Mouse (Mus musculus) kidney, postnatal 36 days (tissue): Measurements from ENCODE around the gene Hltf.

Experiments used
- DNase-seq, 2 experiments: peaks; one replicate each; pipeline ENCODE4 v3.0.0; 2021 to 2022; ENCODE audit warnings: mixed read lengths in 2 of 2

The Hltf gene

DNA sequence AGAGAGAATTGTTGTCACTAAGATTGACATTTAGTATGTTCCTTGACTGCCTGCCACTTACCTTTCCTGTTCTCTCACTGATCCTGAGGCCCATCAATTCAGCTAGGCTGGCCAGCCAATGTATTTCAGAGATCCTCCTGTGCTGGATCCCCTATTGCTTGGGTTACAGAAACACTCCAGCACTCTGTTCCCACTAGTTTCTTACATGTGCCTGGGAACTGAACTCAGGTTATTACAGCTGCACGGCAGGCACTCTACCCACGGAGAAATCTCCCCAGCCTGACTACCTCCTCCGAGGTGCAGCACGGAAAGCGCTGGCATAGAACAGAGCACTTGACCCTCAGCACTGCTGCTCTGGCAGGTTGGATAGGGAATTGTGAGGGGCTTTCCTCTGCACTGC, 90.0 kb downstream of the Hltf start:
- DNase-seq: no peak

DNA sequence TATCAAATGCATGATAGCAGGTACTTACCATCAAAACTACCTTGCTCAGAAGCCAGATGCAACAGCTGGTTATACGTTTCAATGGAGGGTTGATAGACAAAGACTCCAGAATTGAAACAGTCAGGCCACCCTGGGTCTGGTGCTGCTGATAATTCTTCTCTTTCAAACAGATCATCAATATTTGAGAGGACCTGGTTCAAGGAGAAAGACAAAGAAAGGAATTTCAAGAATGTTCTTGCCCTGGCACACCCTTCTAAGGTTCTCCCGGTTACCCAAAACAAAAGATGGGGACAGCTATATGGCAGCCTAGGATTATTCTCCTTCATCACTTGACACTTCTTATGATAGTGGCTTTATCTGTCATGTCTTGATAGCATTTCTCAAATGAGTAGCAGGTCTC, 92.9 kb downstream of the Hltf start:
- DNase-seq: no peak

GRCm38 (mm10) chr3:20151651-20152050, 94.0 kb downstream of the Hltf start:
- no peak for DNase-seq

GRCm38 (mm10) chr3:20154531-20155367, 97.1 kb downstream of the Hltf start, which contains the start of gene Gyg:
Gyg (minus strand) TSS chr3:20155317.
- DNase-seq: peak; percentile 60 to 80

DNA sequence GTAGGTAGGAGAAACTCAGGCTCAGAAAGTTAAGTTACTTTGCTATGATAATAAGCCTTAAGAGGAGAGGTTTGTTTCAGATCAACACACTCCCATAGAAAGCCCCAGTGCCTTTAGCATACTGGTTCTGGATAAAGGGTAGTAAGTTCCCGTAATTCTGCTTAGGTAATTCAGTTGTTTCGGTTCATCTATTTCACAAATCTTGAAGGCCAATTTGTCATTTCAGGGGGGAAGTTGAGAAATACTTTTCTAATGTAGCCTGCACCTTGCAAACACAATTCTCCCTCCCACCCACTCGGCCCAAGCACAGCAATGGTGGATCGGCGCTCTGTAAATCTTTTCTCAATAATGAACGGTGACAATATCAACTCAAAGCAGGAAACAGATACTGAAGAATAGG, 97.9 kb downstream of the Hltf start:
- no peak for DNase-seq

DNA sequence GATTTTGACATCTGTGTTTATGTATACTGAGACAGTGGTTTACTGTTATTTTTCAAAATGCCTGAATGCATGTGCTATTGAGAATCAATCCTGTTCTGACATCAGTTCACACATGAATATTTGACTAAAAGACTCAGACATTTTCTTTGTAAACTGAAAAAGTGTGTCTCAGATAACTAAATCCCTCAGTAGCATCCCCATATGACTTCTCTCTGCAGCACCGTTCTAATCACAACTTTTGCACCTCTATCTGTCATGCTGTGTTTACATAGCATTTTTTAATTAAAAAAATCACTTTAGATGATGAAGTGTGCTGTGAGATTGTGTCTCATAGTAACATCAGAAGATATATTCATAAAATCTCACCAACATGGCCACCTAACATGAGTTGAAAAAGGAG, 109.9 kb downstream of the Hltf start:
- no peak for DNase-seq
